Mouse (Mus musculus): ENCODE data around the gene Polr2j.

Gene Polr2j

DNA sequence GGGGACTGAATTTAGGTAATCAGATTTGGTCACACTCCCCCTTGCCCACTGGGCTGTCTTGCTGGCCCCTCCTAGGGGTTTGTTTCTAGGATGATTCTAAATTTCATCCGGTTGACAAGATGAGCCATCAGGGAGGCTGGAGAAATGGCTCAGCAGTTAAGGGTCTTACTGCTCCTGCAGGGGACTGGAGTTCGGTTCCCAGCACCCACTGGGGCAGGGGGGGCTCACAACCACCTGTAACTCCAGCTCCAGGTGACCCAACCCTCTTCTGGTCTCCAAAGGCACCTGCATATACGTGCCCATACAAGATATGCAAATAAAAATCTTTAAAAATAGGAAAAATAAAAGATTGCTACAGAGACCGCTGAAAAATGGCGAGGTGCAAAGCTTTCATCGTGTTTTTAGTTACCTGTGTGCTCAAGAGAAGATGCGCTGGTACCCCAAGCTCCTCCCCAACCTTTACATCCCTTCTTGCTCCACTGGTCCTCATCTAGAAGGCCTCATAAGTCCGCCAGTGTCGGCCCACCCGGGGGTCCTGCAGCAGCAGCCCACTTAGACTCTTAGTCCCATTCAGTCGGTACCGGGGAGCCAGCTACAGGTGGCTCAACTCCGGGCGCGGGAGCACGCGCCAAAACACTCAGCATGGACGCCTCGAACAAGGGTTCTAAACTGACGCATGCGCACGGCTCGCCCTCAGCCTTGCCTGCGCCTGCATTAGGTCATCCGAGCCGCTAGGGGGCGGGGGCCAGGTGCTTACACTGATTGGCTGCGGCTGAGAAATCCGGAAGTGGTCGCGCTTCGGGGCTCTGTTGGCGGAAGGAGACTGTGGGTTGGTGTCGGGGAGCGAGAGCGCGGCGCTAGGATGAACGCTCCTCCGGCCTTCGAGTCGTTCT, at the start of gene Polr2j:
Gene Polr2j (plus strand): TSS at position 741 of the 893 bp plus-strand sequence.
- peak; percentile 96 for DNase-seq (ENCODE audit: low read depth, low spot score)

DNA sequence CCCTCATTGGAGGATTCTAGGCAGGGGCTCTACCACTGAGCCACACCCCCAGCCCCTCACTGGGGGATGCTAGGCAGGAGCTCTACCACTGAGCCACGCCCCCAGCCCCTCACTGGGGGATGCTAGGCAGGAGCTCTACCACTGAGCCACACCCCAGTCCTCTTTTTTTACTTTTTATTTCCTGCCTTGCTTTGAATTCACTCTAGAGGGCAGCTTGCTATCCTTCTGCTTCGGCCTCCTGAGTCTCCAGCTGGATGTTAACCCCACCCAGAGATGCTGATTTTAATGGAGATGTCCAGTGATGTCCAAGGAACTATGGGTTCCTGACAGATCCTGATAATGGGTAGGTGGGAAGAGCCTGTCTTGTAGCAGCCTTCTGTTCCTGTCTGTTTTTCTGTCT, 47.0 kb upstream of the Polr2j start:
- no peak for DNase-seq (ENCODE audit: low read depth, low spot score)

DNA sequence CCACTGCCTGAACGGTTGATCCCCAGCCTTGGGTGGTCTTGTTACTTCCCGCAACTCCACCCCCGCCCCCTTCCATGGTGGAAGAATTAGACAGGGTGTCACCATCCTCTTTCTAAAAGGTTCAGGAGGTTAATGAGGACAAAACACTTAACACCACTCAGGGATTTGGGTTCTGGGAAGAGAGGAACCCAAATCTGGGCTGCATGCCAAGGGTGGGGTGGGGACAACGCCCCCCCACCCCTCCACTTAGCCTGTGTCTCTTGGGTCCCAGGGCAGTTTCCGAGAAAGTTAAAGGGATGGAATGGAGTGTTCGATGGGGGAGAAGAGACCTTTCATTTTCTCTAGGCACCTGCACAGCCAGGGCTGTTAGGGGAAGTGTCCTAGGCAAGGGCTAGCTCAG, 43.4 kb upstream of the Polr2j start:
- no peak for DNase-seq (ENCODE audit: low read depth, low spot score)

DNA sequence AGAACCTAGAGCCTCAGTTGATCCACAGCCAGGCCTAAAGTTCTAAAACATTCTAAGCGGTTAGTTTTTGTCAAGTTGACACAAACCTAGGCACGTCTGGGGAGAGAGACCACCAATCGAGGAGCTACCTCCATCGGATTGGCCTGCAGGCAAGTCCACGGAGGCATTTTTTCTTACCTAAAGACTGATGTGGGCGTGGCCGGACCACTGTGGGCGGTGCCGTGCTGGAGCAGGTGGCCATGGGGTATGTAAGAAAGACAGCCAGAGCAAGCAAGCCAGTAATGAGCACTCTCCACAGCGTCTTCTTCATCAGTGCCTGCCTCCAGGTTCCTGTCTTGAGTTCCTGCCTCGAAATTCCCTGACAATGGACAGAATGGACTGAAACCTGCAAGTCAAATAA, 42.9 kb upstream of the Polr2j start:
- no peak for DNase-seq (ENCODE audit: low read depth, low spot score)

DNA sequence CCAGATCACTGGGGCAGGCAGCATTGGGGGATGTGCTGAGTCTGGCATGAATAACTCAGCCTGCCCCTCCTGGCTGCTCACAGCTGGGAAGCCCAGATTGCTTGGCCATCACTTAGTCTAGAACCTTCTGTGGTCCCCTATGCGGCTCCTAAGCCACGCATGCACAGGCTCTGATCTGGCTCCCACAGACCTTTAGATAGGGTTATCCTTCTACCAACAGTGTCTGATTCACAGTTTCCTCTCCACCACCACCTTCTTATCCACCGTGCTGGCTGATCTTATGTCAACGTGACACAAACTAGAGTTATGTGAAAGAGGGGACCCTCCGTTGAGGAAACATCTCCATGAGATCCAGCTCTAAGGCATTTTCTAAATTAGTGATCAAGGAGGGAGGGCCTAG, 41.4 kb upstream of the Polr2j start:
- no peak for DNase-seq (ENCODE audit: low read depth, low spot score)

DNA sequence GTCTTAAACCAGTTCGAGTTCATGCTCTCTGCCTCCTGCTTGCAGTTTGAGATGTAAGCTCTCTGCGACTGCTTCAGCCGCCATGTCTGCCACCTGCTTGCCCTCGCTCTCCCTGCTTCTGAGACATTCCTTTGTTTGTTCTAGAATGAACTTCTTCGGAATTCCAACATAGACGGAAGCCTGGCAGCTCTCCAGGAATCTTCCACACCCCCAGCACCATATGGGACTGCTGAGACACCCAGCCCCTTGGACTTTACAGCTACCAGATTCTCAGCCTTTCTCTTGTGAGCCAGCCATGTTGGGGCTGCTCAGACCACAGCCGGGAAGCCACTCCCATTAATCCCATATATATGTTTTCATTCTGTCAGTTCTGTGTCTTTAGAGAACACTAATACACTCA, 40.1 kb upstream of the Polr2j start:
- DNase-seq (ENCODE audit: low read depth, low spot score), result no peak

DNA sequence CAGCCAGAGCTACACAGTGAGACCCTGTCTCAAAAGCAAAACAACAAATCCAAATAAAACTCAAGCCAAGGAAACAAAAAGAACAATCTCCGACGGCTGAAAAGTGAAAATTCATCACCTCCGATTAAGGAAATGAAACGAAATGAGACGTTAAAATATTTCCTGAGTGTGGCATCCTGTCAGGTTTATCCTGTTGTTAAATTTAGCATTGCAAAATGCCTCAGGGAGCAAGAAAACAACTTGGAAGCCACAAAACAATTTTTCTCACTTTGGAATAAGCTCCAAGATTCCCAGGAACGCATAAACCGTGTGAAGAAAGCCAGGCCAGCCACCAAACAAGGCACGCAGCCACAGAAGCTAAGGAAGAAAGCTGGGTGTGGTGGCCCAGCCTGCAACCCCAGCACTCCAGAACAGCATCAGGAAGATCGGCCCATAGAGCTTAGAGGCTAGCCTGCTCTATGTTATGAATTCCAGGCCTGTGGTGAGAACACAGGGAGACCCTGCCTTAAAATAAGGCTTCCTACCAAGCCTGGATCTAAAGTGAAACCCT, 39.4 kb upstream of the Polr2j start:
- no peak for DNase-seq (ENCODE audit: low read depth, low spot score)

DNA sequence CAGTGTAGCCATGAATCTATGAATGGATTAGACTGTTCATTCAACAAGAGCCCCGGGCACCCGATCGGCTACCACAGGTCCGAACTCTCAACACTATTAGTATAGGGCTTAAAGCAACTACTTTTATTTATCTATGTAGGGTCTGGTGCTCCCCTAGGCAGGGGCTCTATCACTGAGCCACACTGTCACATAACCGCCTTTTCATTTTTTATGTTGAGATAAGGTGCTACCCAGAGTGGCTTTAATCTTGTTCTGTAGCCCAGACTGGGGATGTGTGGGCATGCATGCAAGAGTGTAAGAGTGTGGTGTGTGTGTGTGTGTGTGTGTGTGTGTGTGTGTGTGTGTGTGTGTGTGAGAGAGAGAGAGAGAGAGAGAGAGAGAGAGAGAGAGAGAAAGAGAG, 38.3 kb upstream of the Polr2j start:
- DNase-seq (ENCODE audit: low read depth, low spot score), result no peak

DNA sequence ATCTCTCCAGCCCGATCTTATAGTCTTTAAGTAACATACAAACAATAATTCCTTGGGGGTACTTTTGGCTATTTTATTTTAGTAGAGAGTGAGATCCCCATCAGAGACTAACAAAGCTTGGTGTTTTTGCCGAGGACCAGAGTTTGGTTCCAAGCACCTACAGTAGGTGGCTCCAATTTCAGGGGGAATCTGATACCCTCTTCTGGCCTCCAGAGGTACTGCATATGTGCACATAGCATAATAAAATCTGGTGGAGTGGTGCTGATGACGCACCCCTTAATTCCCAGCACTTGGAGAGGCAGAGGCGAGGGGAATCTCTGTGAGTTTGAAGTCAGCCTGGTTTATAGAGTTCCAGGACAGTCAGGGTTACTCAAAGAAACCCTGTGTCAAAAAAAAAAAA, 34.1 kb upstream of the Polr2j start:
- no peak for DNase-seq (ENCODE audit: low read depth, low spot score)

DNA sequence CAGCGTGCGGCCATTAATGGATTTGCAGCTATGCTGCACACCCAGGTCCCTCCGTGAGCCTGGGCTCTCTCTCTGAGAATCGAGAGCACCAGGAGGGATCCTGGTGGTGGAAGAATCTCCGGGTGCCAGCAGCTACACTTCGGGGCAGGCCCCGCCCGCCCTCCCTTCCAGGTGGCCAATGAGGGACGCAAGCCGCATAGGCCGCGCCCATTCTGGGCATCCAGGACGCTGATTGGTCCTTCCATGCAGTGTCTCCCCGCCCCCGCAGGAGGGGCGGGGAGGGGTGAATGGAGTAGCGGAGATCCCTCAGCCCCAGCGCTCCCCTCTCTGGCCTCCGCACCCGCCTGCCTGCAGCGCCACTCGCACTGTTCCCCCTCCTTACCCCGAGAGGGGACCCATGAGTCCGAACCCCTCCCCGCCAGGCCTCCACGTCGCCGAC, 32.7 kb upstream of the Polr2j start, which contains the start of gene Rasa4:
Gene Rasa4 (plus strand): TSS at position 248 of the 439 bp plus-strand sequence.
- DNase-seq (ENCODE audit: low read depth, low spot score), result peak; percentile 84

DNA sequence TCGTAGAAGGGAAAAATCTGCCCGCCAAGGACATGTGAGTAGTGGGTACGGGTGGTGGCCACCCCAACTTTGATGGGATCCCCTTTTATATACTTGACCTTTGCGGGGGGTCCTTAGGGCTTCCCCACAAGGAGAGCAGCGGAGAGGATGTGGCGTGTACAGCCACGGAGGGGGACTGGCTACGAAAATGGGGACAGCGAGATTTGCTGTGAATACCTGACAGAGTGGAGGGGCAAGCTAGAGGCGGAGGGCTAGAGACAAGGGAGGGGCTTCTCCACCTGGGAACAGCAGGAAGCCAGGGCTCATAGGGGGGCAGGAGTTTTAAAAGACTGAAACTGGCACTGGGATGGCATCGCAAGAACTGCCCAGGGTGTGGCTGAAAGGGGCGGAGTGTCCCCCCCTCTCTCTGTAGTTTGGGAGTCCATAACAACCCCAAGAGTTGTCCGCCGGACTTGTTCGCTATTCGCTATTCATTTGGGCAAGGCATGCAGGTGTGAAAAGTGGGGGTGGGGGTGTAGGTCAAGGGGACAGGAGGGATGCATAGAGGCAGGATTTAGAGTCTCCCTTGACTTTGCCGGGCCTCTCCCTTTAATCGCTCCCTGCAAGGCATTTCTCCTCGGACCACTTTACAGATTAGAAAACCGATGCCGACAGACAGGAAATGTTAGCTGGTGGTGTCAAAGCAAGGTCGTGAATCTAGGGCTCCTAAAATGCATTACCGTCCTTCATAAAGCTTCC, 32.1 kb upstream of the Polr2j start:
- no peak for DNase-seq (ENCODE audit: low read depth, low spot score)

DNA sequence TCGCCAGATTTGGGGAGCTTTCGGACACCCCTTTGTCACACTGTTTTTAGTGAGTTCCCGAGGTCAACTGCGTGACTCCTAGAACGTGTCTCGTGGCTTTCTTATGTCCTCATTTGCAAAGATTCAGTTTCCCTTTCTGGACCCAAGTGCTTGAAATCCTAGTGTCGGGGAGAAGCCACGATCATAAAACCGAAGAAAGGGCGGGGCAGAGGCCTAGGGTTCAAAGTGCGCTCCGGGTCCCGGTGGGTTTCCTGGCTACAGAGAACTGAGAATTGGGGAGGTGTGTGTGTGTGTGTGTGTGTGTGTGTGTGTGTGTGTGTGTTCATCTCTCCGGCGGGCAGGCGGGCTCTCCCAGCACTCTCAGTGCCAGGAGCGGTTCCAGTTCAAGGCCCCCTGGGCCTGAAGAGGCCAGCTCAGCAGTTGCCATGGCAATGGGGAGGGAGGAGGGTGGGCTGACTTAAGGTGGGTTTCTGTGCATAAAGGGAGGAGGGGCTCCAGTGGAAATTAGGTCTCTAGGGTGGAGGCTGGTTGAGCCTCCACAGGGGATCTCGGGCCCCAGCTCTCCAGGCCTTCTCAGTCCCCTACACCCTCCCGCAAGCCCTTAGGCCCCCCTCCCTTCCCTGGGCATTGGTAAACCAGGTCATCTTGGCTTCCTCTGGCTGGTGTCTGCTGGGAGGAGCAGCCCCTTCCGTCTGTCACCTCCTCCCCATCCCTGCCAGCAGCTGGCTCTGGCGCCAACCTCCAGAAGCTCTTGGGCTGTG, 31.4 kb upstream of the Polr2j start:
- DNase-seq (ENCODE audit: low read depth, low spot score), result no peak

DNA sequence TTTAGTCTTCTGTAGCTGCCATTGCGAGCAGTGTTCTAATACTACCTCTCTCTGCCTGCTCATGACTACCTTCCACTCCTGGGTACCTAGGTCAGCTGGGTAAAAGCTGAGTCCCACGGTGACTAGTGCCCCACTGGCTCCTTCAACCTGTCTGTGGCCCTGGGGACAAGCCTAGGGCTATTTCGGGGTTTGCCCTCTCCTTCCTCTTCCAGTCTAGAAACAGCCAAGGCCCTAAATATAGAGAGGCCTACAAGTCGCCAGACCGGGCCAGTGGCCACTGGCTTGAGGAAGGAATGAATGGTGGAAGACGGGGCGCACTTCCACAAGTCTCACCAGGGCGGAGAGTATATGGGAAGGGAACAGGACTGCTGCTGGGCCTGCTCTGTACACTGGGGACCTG, 30.1 kb upstream of the Polr2j start:
- DNase-seq (ENCODE audit: low read depth, low spot score), result no peak

DNA sequence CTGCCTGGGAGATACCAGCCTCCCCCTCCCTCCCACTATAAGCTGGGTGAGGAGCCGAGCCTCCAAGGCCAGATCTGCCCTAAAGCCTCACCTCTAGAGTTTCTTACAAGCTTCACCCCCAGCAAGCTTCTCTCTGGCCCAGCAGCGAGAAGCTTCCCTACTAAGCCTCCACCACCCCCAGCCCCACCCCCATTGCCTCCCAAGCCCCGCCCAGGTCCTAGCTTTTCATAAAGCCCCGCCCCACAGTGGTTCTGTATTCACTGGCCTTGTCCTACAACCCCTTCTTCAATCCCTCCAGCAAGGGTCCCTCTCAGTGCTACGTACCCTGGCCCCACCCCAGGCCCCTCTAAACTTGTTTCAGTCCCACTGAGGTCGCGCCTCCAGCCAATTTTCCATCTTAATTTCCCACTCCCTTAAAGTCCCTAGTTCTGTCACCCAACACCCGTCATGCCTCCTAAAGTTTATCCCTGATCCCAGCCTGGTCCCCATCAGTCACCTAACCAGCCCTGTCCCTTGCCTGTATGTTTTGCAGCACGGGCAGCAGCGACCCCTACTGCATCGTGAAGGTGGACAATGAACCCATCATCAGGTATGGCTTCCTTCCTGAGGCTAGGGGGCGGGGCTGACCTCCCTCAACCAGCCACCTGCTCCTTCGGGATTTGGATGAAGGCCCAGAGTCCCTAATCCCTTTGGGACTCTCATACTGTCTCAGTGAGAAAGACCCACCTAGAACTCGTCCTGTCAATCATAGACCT, 27.4 kb upstream of the Polr2j start:
- no peak for DNase-seq (ENCODE audit: low read depth, low spot score)

DNA sequence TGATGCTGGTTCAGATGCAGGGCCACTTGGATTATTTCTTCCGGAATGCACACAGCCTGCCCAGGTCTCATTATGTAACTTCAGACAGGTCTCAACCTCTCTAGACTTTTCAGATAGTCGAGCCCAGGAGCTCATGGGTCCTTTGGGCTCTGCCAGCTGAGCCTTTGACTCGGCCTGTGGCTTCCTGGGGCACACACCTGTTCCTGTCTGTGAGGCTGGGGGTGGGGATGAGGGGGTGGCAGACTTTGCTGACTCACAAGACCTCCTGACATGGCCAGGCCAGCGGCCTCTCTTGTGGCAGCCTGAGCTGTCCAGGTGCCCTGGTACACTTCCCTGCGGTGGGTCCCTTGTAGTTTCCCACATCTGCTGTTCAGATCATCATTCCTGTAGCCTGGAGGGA, 24.5 kb upstream of the Polr2j start:
- DNase-seq (ENCODE audit: low read depth, low spot score), result no peak

DNA sequence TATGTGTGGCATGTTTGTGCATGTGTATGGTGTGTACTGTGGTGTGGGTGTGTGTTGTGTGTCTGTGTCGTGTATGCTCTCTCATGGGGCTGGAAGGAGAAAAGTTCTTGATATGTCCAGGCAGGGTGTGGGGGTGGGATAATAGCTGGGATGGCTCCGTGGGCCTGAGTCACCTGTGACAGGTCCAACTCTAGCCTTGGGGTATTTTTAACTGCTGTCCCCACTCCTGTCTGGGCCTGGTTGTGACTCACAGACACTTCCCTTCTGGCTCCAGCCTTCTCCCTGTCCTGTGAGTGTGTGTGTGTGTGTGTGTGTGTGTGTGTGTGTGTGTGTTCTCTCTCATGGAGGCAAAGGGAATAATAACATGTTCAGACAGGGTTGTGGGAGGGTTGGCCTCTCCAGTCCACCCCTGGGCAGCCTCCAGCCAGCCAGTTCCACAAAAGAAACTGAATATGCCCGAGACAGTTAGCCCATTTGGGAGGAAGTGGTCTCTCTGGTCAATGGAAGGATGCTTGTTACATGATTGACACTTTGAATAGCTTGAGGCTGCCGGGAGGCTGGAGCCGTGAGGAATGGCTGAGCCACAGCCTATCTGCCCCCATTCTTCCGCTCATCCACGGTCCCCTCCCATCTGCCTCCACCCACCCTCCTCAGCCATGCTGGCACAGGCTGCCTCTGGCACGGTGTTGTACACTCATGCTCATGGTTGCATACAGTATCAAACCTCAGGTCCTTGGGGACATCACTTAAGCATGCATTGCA, 22.0 kb upstream of the Polr2j start:
- peak; percentile 28 for DNase-seq (ENCODE audit: low read depth, low spot score)

DNA sequence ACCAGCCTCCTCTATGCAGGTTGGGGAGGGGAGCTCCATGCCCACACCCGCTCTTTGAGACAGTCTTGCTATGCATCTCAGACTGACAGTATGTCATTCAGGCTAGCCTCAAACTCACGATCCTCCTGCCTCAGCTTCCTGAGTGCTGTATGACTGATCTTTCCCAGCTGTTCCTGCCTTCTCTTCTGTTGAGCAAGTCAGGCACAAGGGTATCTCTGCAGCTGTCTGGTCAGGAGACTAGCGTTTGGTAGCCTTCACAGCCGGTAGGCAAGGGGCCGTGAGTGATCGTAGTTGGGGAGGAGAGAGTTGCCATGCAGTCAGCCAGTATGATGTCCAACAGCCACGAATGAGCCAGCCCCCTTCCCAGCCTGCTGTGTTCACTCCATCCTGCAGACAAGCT, 21.3 kb upstream of the Polr2j start:
- DNase-seq (ENCODE audit: low read depth, low spot score), result no peak

DNA sequence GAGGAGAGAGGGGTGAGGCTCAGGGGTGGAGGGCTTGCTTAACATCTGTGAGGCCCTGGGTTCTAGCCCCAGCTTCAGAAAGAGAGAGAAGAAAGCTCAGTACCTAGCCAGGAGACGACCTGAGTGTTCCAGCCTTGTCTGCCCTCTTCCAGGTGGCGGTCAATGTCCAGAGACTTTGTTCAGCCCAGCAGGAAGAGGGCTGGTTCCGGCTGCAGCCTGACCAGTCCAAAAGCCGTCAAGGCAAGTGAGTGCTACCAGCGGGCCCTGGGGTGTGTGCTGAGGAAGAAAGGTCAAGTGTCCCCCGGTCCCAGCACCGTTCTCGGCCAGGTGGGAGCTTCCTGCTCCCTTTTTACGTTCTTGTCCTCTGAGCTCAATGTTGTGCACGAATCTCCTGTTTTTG, 17.9 kb upstream of the Polr2j start:
- DNase-seq (ENCODE audit: low read depth, low spot score), result no peak

DNA sequence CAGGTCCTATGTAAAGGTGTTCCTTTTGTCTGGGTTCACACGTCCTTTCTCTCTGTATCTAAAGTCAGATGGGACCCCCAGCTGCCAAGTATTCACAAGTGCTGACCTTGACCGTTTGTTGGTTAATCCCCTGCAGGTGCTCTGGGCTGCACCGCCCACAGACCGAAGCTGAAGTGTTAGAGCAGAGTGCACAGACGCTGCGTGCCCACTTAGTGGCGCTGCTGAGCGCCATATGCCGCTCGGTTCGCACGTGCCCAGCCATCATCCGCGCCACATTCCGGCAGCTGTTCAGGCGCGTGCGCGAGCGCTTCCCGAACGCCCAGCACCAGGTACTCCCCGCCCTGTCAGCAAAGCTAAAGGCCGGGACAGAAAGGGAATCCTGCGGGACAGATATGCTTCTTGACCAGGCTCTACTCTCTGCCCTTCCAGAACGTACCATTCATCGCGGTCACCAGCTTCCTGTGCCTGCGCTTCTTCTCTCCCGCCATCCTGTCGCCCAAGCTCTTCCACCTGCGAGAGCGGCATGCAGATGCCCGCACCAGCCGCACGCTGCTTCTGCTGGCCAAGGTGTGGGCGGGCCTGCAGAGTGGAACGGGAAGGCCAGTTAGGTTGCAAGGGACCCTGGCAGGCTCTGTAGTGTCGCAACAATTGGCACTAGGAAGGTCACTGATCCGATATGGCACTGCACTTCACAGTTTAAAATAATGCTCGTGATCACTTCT, 14.2 kb upstream of the Polr2j start:
- peak; percentile 60 for DNase-seq (ENCODE audit: low read depth, low spot score)

DNA sequence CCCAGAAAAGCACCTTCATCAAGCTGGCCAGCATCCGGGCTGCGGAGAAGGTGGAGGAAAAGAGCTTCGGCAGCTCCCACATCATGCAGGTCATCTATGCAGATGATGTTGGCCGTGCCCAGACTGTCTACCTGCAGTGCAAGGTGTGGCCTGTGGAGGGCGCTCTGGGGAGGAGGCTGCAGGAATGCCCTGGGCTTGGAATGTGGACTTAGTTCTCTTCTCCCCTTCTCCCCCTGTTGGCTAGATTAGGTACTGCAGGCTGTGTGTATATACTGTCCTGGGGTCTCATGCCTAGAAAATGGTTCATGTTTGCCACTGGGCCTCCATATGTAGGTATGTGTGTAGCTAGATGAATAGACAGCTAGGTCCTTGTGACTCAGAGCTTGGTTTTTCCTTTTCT, 11.9 kb upstream of the Polr2j start:
- DNase-seq (ENCODE audit: low read depth, low spot score), result no peak

Data from telencephalon, adult 2 months (tissue).